Mouse (Mus musculus): Measurements from ENCODE around the gene Rpain.

Rpain gene

GRCm38 (mm10) chr11:70969821-70970559 lies at the start of gene Rpain, which contains the start of gene Nup88:
TSS of gene Rpain (plus strand) at chr11:70970213.
TSS of gene Nup88 (minus strand) at chr11:70969973.
- DNase-seq = peak; percentile 90

DNA sequence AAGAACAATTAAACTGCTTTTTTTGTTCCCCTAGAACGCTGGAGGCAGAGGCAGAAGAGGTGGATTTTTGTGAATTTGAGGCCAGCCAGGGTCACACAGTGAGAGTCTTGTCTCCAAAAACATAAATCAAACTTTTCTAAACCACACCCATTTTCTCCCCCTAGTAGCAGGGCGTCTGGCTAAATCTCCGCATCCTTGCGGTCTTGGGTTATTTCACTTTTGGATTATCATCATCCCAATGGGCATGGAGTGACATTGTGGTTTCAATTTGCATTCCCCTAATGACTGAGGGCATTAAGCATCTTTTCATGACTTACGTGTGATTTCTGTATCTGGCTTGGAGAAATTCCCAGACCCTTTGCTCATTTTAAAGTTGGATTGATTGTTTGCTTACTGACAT lies 38.6 kb upstream of the Rpain start:
- DNase-seq = no peak

DNA sequence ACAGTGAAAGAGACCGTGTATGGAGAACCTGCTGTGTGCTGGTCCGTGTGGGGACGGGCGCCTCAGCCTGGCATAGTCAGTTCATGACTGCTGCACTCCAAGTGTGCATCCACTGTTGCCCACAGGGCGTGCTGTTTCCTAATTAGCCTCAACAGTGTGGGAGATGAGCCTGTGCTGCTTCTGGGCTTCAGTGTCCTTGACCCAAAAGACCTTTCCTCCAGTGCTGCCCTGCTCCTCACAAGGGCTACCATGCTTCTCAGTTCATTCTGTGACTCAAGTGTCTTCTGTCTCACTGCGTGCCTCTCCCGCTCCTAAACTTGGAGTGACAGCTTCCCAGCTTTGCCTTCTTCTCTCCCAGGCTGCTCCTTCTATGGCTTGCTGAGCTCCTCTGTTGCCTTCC lies 34.7 kb upstream of the Rpain start:
- no peak for DNase-seq

DNA sequence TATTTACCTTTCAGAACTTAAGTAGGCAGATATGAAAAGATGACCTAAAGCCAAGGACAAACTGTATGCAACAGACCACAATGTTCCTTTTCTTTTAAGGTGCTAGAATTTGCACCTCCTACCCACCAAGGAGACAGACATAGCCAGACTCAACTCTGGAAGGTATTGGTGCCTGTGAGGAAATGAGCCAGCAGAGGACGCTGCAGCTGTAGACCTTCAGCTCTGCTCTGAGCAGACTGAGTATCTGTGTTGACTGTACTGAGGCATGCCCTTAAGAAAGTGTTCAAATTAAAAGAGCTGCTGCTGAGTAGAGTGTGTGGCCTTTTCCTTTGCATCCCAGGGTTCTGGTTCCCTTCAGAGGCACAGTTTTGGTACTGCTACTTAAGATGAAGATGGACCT lies 27.4 kb upstream of the Rpain start:
- no peak for DNase-seq

DNA sequence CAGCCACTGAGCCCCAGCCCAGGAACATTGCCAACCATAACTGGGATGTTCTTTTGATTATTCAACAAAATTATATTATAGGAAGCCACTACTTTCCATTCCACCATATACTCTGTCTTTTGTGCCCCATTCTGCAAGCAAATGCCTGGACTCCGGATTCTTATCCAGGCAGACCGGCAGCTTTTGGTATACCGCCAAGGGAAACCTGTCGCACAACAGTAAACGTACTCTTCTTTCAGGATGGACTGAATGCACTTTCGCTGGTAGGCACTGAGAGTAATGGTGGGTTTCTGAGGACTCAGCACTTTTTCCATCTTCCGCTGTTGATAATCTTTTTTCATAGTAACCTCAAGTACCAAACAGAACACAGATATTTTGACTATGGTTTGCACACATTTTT lies 26.4 kb upstream of the Rpain start:
- no peak for DNase-seq

DNA sequence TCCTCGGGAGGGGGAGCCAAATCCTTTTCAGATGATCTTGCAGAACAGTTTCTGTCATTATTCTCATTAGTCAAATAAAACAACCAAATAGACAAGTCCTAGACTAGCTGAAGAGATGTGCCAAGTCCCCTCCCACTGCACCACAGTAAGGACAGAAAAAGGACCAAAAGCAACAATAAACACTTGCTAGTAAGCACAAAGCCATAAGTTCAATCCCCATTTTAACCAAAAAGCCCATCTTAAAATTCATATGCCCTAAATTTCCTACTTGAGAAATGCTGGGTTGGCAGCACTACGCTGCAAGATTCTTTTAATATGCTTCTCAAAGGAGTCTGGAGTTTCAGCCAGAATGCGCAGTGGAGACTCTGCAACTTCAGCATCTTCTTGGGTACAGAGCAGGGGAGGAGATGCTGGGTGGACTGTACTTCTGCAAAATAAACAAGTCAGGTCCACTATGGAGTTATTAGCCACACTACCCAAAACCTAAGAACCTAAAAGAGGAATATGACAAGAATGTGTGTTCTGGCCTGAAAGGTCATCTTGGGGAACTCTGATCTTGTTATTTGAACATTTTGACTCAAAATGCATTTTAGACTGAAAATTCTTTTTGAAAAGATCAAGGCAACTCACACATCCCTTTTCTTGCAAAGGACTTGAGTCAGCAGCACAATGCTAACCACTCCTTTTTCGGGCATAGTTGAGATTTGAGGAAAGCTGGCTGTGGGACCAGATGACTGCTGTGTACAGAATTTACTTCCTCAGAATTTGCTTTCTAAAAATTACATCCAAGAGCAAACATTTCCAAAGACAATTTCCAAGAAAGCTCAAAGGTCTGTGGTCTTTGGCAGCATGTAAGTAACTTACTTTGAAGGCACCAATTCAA lies 24.8 kb upstream of the Rpain start:
- no peak for DNase-seq

DNA sequence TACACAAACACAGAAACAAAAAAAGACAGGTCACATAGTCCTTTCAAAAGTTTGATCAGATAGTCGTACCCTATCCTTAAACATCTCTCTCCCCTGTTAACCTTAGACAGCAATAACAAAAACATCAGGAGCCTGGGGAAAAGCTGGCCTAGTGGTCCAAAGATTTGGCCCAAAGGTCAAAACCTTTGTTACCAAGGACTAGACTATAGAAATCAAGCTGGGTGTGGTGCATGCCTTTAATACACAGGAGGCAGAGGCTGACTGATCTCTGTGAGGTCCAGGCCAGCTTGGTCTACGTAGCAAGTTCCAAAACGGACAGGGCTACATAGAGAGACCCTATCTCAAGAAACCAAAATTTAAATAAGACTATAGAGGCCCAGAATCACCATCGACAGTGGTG lies 15.3 kb upstream of the Rpain start:
- DNase-seq = no peak

- DNase-seq = no peak
Measured at GRCm38 (mm10) chr11:70960786-70961554, 9.0 kb upstream of the Rpain start.

GRCm38 (mm10) chr11:70964222-70964907 lies 5.6 kb upstream of the Rpain start:
- no peak for DNase-seq

GRCm38 (mm10) chr11:70969271-70969794 lies 680 bp upstream of the Rpain start:
- DNase-seq = no peak

DNA sequence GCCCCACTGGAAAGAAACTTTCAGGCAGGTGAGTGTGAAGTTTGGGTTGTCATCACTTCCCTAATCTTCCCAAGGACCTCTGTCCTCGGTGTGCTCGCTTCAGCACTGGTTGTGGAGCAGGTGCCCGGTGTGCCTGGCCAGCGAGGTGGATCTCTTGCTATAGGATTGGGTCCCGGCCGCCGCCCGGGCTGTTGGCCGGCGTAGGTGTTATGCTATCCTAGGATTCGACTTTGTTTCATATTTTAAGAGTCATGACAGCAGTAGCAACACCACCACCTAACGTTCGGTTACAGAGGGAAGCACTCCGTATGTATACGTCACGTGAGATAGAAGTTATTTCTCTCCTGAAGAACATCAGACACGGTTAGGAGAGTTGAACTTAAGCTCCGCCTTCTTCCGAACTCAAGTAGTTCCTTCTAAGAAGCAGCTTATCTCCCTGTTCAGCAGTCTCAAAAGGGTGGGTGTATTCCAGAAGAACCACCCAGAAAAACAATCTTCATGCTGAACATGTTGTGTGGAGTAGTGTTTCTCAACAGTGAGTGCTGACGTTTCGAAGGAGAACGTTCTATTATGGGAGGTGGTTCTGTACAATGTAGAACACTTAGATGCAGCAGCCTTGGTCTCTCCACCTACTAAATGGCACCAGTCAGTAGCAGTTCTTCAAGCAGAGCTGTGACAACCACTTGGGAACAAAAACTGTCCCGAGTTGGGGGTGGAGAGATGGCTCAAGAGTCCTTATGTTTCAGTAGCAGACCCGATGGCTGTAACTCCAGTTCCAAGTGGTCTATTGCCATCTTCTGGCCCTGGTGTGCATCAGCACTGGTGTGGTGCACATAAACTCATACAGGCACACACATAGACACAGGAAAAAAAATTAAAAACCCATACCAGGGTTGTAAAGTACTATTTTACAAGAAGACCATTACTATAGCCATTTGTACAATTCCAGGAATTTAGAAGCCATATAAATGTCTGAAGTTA lies 837 bp downstream of the Rpain start:
- no peak for DNase-seq

GRCm38 (mm10) chr11:70972586-70972985 lies 2.6 kb downstream of the Rpain start:
- no peak for DNase-seq

DNA sequence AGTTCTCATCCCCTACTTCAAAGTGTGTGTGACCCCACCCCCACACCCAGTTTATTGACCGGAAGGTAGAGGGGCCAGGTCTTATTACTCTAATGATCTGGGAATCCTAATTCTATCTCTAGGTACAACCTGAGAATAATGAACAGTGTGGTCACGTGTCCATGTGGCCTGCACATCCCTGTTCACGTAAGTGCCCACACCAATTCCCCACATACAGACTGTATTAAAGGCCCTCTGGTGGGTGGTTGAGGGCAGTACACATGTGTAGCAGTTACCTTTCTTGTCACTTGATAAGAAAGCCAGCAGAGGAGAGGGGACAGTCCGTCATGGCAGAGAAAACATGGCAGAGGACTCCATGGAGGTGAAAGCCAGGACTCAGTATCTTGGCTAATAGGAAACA lies 3.9 kb downstream of the Rpain start:
- no peak for DNase-seq

DNA sequence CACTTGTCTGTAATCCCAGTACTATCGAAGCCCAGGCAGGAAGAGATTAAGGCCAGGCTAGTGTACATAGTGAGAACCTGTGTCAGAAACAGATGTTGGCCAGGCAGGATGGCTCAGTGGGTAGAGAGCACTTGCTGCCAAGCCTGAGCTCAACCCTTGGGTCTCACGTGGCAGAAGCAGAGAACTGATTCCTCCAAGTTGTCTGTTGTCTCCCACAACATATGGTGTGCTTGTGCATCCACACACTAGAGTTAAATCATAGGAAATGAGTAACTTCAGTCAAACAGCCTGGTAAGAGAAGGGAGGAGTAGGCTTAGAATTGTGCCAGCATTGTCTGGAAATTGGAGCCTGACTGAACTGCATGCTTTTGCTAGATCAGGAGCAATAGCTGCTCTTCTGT lies 5.2 kb downstream of the Rpain start:
- DNase-seq = no peak

- DNase-seq = no peak
Measured at GRCm38 (mm10) chr11:70977293-70977692, 7.3 kb downstream of the Rpain start.

GRCm38 (mm10) chr11:70980232-70980631 lies 10.2 kb downstream of the Rpain start:
- no peak for DNase-seq

- DNase-seq = no peak
Measured at GRCm38 (mm10) chr11:70980751-70981510, 10.9 kb downstream of the Rpain start.

DNA sequence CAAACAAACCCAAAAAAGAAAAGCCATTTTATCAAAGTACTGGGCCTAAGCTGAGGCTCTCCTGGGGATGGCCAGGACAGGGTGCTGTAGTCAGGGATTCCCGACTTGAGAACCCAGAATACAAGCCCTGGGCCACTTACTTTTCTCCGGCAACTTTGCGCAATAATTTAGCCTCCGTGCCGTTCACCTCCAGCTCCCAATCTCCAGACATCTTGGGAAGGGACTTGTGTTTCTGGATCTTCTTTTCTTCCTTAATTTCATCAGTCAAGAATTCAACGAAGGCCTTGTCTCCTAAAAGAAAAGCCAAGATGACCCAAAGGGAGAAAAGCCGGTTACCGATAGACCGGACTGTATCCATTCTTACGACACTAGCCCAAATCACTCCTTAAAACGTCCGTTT lies 12.0 kb downstream of the Rpain start:
- DNase-seq = no peak

GRCm38 (mm10) chr11:70982557-70983228 lies 12.7 kb downstream of the Rpain start, which contains the start of gene C1qbp:
TSS of gene C1qbp (minus strand) at chr11:70983026.
- peak; percentile 95 for DNase-seq

DNA sequence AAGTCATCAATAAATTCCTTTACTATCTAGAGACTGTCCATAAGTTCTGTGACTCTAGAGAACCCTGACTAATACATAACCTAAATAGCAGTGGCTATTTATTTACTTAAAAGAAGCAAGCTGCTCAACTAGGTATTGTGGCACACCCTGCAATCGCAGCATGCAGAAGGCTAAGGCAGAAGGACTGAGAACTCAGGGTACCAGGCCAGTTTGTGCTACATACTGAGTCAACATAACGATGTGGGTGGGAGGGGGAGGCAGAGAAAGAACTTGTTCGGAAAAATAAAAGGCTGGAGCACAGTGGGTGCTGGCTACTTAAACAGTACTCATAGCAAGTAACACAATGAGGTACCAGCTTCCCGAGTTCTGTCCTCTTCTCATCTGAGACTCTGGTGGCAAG lies 31.2 kb downstream of the Rpain start:
- no peak for DNase-seq
